Mouse (Mus musculus): ENCODE results near the gene Vstm2l. TPM values are rescaled to one million over a fixed set of nuclear protein-coding genes. Genes with fewer than 3 reads are reported as not detected.

The Vstm2l gene
- polyA plus RNA-seq (2012; fragmentation: generic; extraction: Trizol), result not detected

GRCm38 (mm10) chr2:157914105-157914764, at the start of gene Vstm2l:
Gene Vstm2l, plus strand, starts transcription at chr2:157914653.

Other genes starting within 250 kb of the Vstm2l start
- gene Ctnnbl1, start 177.3 kb upstream of the Vstm2l start, polyA plus RNA-seq (2012; fragmentation: generic; extraction: Trizol), result 10 to 100 TPM; 29.8 to 32.1 TPM
- 10 to 100 TPM in 1 of 2 experiments, 1 to 10 TPM in 1; 3.0 to 10.6 TPM for gene Tti1, start 113.8 kb downstream of the Vstm2l start, polyA plus RNA-seq (2012; fragmentation: generic; extraction: Trizol)
- gene Rprd1b, start 113.8 kb downstream of the Vstm2l start, polyA plus RNA-seq (2012; fragmentation: generic; extraction: Trizol), result 1 to 10 TPM; 1.5 to 8.3 TPM
- gene Tgm2, start 231.8 kb downstream of the Vstm2l start, polyA plus RNA-seq (2012; fragmentation: generic; extraction: Trizol), result 10 to 100 TPM in 1 of 2 experiments, 1 to 10 TPM in 1; 7.2 to 12.8 TPM